Mouse (Mus musculus) gastrocnemius, adult 2 months (tissue): ENCODE data around the gene Prcp. TPM values are rescaled to one million over a fixed set of nuclear protein-coding genes. Genes with fewer than 3 reads are reported as not detected.
A peak's percentile ranks its signal among the peaks of the same experiment; 100 is the strongest.

Experiments
- DNase-seq: peaks from one replicate; pipeline ENCODE4 v3.0.0; 2022
- H3K27ac ChIP-seq: fragments of 200-600 bp; 2 replicates; pipeline ENCODE4 v1.8.1; 2022; ENCODE audit warnings: mild to moderate bottlenecking
- H3K4me3 ChIP-seq: fragments of 200-600 bp; 2 replicates; pipeline ENCODE4 v1.8.1; 2022; ENCODE audit warnings: mild to moderate bottlenecking, moderate library complexity
- CTCF ChIP-seq: fragments of 200-600 bp; IDR thresholded peaks from 2 replicates; pipeline ENCODE4 v1.8.1; 2022; ENCODE audit warnings: antibody characterized with exemption, mild to moderate bottlenecking, moderate library complexity
- intact Hi-C: fragments of 180-260 bp; cut with DNase I; formaldehyde crosslinking; loops from one replicate; pipeline ENCODE4 v1.15.1; 2025
- total RNA-seq, 2 experiments: library from RNA; stranded (reverse); gene quantifications; 2 replicates each; pipeline ENCODE4 v1.2.3; 2021

The Prcp gene
- total RNA-seq, 2 experiments from 2014 or later = 2.9 to 3.5 TPM

DNA sequence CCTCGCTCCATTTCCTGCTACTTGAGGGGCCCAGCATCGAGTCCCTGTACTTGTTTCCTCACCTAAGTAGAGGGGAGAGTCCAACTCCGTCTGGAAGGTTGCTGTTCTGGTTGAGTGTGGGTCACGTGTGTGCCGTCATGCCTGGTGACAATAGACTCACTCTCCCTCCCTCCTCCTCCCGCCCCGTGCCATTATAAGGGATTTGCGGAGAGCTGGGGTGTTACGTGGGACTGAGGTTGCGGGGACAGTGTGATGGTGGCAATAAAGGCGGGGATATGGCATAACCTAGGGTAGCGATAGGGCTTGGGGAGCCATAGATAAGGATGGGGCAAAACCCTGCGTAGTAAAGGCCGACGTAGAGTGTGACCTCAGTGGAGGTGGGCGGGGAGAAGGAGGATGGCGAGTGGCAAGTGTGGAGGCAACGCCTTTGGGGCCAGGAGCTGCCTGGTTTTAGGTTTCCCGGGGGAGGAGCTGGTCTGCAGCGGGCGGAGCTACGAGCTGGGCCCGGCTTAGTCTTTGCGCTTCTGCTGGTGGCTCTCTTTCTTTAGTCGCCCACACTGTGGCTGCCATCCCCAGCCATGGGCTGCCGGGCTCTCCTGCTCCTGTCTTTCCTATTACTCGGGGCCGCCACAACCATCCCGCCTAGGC is 615 bp downstream of the Prcp start:
- intact Hi-C loops = loop anchor here (1.0 to 5.0 kb wide), 5 partner anchors 27 to 313 kb away; partner anchors contain the start of genes Ccdc90b and Rab30
- Histone ChIP-seq H3K4me3 (peak overlapping the region; percentile 89), H3K27ac (peak overlapping the region; percentile 97)
- DNase-seq = peak; percentile 93
- TF ChIP-seq CTCF = no peak

GRCm38 (mm10) chr7:92876066-92876465 is 1.8 kb downstream of the Prcp start:
- intact Hi-C loops = no loop called here
- no peak for DNase-seq
- Histone ChIP-seq H3K4me3 (peak overlapping the region; percentile 89), H3K27ac (peak overlapping the region; percentile 97)
- no peak for TF ChIP-seq CTCF

- Histone ChIP-seq H3K27ac (peak overlapping the region; percentile 97), H3K4me3 (peak overlapping the region; percentile 89)
- no peak for DNase-seq
- no peak for TF ChIP-seq CTCF
- intact Hi-C loops = no loop called here
Measured at GRCm38 (mm10) chr7:92876538-92876937, 2.3 kb downstream of the Prcp start.

GRCm38 (mm10) chr7:92878575-92879285 is 4.5 kb downstream of the Prcp start:
- TF ChIP-seq CTCF = no peak
- intact Hi-C loops = no loop called here
- DNase-seq = peak; percentile 22
- 0 out of 2 replicates have a peak overlapping the region, but pooled peaks have one; percentile 13 for H3K4me3 ChIP-seq
- no peak overlapping the region for H3K27ac ChIP-seq

GRCm38 (mm10) chr7:92883850-92884716 is 9.8 kb downstream of the Prcp start:
- intact Hi-C loops = no loop called here
- no peak for TF ChIP-seq CTCF
- H3K27ac ChIP-seq = no peak overlapping the region

DNA sequence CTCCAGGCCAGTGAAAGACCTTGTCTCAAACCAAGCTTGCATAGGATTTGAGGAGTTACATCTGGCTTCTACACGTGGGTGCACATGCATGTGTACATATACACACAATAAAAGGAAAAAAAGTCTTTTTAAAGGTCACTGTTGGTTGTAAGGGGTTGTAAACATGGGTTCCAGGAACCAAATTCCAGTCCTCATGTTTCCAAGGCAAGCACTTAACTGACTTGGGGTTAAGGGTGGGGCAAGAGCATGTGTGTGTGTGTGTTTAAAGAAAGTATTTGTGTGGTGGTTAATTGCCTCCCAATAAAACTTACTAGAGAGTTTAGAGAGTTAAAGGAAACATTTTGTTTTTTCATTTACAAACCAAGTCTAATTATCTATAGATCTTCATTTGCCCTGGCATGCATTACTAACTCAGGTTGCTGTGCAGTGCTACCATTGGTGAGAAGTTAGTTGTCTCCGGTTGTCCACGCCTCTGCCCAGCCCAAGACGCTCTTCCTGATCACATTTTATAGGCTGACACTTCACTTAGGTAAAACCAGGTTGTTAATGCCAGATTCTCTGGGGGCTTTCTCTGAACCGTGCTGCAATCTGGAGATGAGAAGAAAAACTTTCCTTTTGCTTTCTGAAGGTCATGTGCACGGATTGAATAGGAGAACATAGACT is 10.9 kb downstream of the Prcp start:
- Histone ChIP-seq H3K4me3 (no peak overlapping the region), H3K27ac (no peak overlapping the region)
- intact Hi-C loops = no loop called here
- TF ChIP-seq CTCF = no peak
- DNase-seq = no peak

More at GRCm38 (mm10) chr7:92883850-92884716, 9.8 kb downstream of the Prcp start:
- no peak overlapping the region for H3K4me3 ChIP-seq
- DNase-seq = no peak

DNA sequence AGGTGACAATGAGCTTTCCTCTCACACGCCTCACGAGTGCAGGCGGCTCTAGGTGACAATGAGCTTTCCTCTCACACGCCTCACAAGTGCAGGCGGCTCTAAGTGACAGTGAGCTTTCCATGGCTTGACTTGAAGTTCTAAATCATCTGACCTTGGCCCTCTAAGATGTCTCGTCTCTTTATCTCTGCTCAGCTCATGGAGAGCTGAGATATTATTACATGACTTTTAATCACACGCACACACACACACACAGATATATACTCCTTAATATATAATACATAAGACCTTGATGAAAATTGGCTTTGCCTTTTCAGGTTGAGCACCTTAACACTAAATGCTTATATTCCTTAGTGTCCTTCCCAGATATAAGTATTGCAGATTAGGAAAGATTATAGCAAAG is 12.5 kb downstream of the Prcp start:
- Histone ChIP-seq H3K4me3 (no peak overlapping the region), H3K27ac (0 out of 2 replicates have a peak overlapping the region, but pooled peaks have one; percentile 5)
- no peak for TF ChIP-seq CTCF
- no peak for DNase-seq
- intact Hi-C loops = no loop called here

DNA sequence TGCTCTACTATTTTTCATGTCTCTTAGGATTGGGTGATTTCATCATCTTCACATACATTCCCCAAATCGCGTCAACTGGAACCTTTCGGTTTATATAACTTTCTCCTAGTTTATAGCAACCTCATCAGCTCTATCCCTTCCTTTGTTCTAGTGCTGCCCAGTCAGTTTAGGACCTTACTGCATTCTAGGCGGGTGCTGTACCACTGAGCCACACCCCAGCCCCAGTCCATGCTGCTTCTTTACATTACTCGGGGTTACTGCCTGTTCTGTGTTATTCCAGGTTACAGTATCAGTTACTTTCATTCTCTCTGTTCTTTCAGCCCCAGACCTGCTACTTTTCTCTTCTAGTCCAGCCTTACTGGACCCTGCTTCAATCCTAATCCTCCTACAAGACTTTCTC is 13.0 kb downstream of the Prcp start:
- no peak for DNase-seq
- H3K27ac ChIP-seq = no peak overlapping the region
- no peak overlapping the region for H3K4me3 ChIP-seq
- TF ChIP-seq CTCF = no peak
- intact Hi-C loops = no loop called here

- H3K4me3 ChIP-seq = no peak overlapping the region
- intact Hi-C loops = no loop called here
- DNase-seq = no peak
- H3K27ac ChIP-seq = no peak overlapping the region
- no peak for TF ChIP-seq CTCF
Measured at GRCm38 (mm10) chr7:92890211-92890610, 15.9 kb downstream of the Prcp start.

DNA sequence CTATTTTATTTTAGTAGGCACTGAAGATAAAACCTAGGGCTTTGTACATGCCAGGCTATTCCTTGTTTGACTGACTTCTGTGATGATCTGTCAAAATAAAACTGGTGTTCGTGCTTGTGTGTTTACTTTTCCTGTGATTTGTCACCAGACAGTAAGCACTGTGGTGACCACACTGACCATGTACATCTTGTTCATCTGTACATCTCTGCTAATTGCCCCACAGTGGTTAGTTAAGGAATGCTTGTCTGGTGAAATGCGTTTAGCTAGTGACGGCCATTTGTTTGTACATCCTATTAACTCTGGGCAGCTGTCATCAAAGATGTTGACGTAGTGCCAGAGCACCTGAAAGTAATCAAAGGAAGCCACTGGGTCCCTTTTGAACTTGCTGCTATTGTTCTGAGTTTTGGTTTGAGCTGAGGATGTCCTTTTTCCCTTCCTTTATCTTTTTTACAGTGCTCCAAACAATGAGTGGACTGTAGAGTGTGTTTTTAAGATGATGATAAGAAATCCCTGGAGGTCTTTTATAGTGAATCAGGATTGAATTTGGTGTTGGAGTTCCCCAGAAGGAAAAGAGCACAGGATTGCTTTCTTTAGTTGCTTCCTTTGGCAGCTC is 16.5 kb downstream of the Prcp start:
- H3K27ac ChIP-seq = no peak overlapping the region
- no peak for TF ChIP-seq CTCF

DNA sequence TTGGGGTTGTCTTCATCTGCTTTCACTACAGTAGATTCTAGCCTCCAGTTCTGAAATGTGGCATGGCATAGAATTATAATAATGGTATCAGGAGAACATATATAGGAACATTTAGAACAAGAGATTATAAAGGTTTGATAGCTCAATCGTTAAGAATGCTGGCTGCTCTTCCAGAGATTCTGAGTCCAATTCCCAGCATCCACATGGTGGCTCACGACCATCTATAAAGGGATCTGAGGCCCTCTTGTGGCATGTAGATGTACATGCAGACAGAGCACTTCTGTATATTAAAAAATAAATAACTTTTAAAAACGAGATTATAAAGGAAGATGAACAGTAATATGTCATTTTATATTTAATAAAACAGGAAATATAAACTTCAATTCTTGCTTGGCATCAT is 19.2 kb downstream of the Prcp start:
- intact Hi-C loops = no loop called here
- Histone ChIP-seq H3K4me3 (no peak overlapping the region), H3K27ac (no peak overlapping the region)
- no peak for DNase-seq
- TF ChIP-seq CTCF = peak; percentile 60

More for the DNA sequence above, 16.5 kb downstream of the Prcp start:
- intact Hi-C loops = no loop called here
- no peak overlapping the region for H3K4me3 ChIP-seq
- no peak for DNase-seq

DNA sequence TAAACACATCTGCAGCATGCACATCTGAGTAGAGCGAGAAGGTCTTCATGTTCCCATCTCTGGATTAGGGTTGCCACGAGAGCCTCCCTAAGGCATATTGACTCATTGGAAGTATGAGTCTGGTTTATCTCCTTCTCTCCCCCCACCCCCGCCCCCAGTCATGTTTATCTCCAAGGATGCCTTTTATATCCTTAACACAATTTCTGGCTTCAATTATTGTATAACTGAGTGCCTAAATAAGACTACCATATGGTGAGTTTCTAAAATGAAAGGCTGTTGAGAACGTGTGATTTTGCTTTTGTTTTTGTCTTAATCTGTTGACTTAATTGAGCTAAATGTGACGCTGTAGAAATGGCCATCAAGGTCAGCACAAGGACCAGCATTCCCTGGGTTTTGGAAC is 21.8 kb downstream of the Prcp start:
- intact Hi-C loops = no loop called here
- Histone ChIP-seq H3K27ac (no peak overlapping the region), H3K4me3 (no peak overlapping the region)
- DNase-seq = no peak
- TF ChIP-seq CTCF = no peak
